Mouse (Mus musculus) spleen, adult 2 months (tissue): ENCODE measurements around the gene Ubald2. TPM values are rescaled to one million over a fixed set of nuclear protein-coding genes. Genes with fewer than 3 reads are reported as not detected.

ENCODE experiments used
- DNase-seq, 2 experiments: peaks; one replicate each; pipeline versions ENCODE4 v3.0.0 to v3.0.0-alpha.2; 2012 to 2021; ENCODE audit warnings: low spot score in 2 of 2, low read depth in 1 of 2
- H3K27ac ChIP-seq: fragments of 200-500 bp; 2 replicates; pipeline ENCODE4 v1.5.1; 2012; ENCODE audit warnings: low read length, inconsistent platforms; ENCODE audit not compliant: insufficient read depth
- H3K27me3 ChIP-seq: fragments of 200-500 bp; 2 replicates; pipeline ENCODE4 v1.6.1; 2012; ENCODE audit warnings: mild to moderate bottlenecking, moderate library complexity, low read length, inconsistent platforms; ENCODE audit not compliant: control insufficient read depth, insufficient read depth
- H3K36me3 ChIP-seq: fragments of 200-500 bp; 2 replicates; pipeline ENCODE4 v1.6.1; 2012; ENCODE audit warnings: mild to moderate bottlenecking, low read length, inconsistent platforms; ENCODE audit not compliant: control insufficient read depth, insufficient read depth
- H3K4me1 ChIP-seq: fragments of 200-500 bp; 2 replicates; pipeline ENCODE4 v1.6.1; 2011; ENCODE audit warnings: inconsistent platforms; ENCODE audit not compliant: control insufficient read depth, insufficient read depth, insufficient read length
- H3K4me3 ChIP-seq: fragments of 200-500 bp; 2 replicates; pipeline ENCODE4 v1.5.1; 2011; ENCODE audit warnings: mild to moderate bottlenecking, inconsistent platforms; ENCODE audit not compliant: insufficient read depth, insufficient read length; ENCODE audit errors: extremely low read depth
- CTCF ChIP-seq: fragments of 200-500 bp; IDR thresholded peaks from 2 replicates; pipeline ENCODE4 v1.5.1; 2011; ENCODE audit warnings: mild to moderate bottlenecking, inconsistent platforms; ENCODE audit not compliant: insufficient read depth, insufficient read length, insufficient replicate concordance; ENCODE audit errors: extremely low read depth
- POLR2A ChIP-seq: fragments of 200-500 bp; IDR thresholded peaks from 2 replicates; pipeline ENCODE4 v1.6.1; 2011; ENCODE audit warnings: low read depth, low read length, inconsistent platforms
- WGBS: fragments of 180-500 bp; shearing (Covaris S2); methylation state at CpG from one replicate; pipeline ENCODE4 v1.1.7; 2018; 5-methylcytosine and 5-hydroxymethylcytosine counted together
- polyA plus RNA-seq: library from polyadenylated mRNA; depleted of rRNA; stranded (reverse); fragments of >200 nt; gene quantifications from 2 replicates; pipeline ENCODE4 v1.2.3, GENCODE M21; 2012; rRNA removed

Ubald2 gene
- polyA plus RNA-seq, 1 experiment, result 152 TPM

GRCm38 (mm10) chr11:116477160-116477759, 43.4 kb downstream of the Ubald2 start:
- H3K4me1 ChIP-seq, result no peaks in the 10 kb centered on the region
- H3K27ac ChIP-seq, result no peak overlapping the region
- no peak overlapping the region for H3K4me3 ChIP-seq
- WGBS, result 94% methylated on average over 15 of the region's 15 CpGs
- H3K27me3 ChIP-seq, result no peaks in the 10 kb centered on the region
- H3K36me3 ChIP-seq, result peaks cover 55% of the 10 kb centered on the region
- TF ChIP-seq POLR2A, result no peak
- no peak for TF ChIP-seq CTCF
- no peak for DNase-seq

DNA sequence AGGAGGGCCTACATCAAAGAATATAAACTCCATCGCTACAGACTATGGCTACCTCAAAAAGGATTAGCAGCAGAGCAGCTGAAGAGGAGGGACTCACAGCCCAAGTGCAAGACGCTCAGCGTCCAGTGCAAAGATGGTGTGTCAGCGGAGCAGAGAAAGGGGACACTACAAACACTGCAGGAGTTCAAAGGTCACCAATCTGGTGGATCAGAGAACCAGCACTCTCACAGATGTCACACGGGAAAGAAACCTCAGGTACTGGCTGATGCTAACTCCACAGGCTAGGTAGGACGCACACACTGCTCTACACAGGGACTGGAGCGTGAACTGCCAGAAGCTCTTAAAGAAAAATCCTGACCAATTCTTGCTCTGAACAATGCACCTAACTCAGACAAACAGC, 45.1 kb downstream of the Ubald2 start:
- no peaks in the 10 kb centered on the region for H3K27me3 ChIP-seq
- WGBS, result 96% methylated on average over 7 of the region's 7 CpGs
- peaks cover 53% of the 10 kb centered on the region for H3K36me3 ChIP-seq
- no peak for DNase-seq
- TF ChIP-seq POLR2A (no peak), CTCF (no peak)
- no peak overlapping the region for H3K4me3 ChIP-seq
- no peaks in the 10 kb centered on the region for H3K4me1 ChIP-seq
- H3K27ac ChIP-seq, result no peak overlapping the region

DNA sequence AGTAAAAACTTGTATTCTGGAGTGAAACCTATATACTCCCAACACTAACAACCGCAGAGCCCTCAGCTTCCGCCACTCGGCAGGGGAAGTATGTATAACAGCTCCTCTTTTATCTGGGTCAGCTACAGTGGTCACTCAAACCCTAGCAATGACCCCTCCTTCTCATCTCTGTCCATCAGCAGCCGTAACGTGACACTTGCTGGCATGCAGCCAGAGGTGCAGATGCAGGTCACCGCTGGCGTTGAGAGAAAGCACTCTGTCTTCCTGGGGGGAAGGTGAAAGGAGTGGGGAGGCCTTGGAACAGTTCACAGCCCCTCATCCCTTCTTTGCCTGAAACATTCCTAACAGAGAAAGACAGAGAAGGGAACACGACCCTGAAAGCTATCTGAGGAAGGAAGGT, 45.9 kb downstream of the Ubald2 start:
- Histone ChIP-seq H3K36me3 (peaks cover 58% of the 10 kb centered on the region), H3K27ac (no peak overlapping the region), H3K4me1 (no peaks in the 10 kb centered on the region), H3K27me3 (no peaks in the 10 kb centered on the region), H3K4me3 (no peak overlapping the region)
- DNase-seq, result no peak
- 86% methylated on average over 8 of the region's 8 CpGs for WGBS
- TF ChIP-seq POLR2A (no peak), CTCF (no peak)

- no peaks in the 10 kb centered on the region for H3K27me3 ChIP-seq
- WGBS, result 95% methylated on average over 8 of the region's 8 CpGs
- no peak for DNase-seq
- no peak for TF ChIP-seq POLR2A
- no peak for TF ChIP-seq CTCF
- H3K36me3 ChIP-seq, result peaks cover 54% of the 10 kb centered on the region
- H3K27ac ChIP-seq, result no peak overlapping the region
- H3K4me1 ChIP-seq, result no peaks in the 10 kb centered on the region
- H3K4me3 ChIP-seq, result no peak overlapping the region
These were observed 47.1 kb downstream of the Ubald2 start for GRCm38 (mm10) chr11:116480975-116481374.

GRCm38 (mm10) chr11:116481776-116482175, 47.9 kb downstream of the Ubald2 start:
- no peak for DNase-seq
- Histone ChIP-seq H3K4me3 (no peak overlapping the region), H3K4me1 (no peaks in the 10 kb centered on the region), H3K27me3 (no peaks in the 10 kb centered on the region), H3K36me3 (peaks cover 50% of the 10 kb centered on the region), H3K27ac (no peak overlapping the region)
- TF ChIP-seq CTCF (no peak), POLR2A (no peak)
- 95% methylated on average over 7 of the region's 7 CpGs for WGBS

DNA sequence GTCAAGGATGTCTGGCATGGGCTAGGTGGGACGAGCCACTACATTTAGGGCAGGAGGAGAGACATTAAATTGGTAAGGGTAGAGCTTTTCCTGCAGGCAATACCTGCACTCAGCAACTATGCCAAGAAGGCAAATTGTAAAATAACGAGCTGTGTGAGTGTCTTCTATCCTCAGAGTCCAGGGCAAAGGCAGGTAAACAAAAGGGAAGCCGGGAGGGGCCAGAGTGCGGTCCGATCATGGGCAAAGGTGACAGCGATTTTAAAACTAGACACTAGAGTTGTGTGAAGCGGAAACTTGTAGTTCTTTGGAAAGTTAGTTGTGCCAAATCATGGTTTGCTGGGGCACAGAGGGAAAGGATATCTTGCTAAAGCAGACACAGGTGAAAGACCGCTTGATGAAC, 50.4 kb downstream of the Ubald2 start:
- Histone ChIP-seq H3K27me3 (no peaks in the 10 kb centered on the region), H3K27ac (no peak overlapping the region), H3K4me3 (no peak overlapping the region), H3K4me1 (peaks cover under 1% of the 10 kb centered on the region; the same call in 1 of the 2 replicates), H3K36me3 (peaks cover 33% of the 10 kb centered on the region)
- TF ChIP-seq CTCF (no peak), POLR2A (no peak)
- no peak for DNase-seq
- 96% methylated on average over 8 of the region's 8 CpGs for WGBS

GRCm38 (mm10) chr11:116488207-116488606, 54.3 kb downstream of the Ubald2 start:
- no peak overlapping the region for H3K4me3 ChIP-seq

More at GRCm38 (mm10) chr11:116488207-116488606, 54.3 kb downstream of the Ubald2 start:
- no peak for DNase-seq
- peaks cover 18% of the 10 kb centered on the region for H3K36me3 ChIP-seq
- TF ChIP-seq POLR2A (no peak), CTCF (no peak)
- H3K4me1 ChIP-seq, result peaks cover 3% of the 10 kb centered on the region; the same call in 1 of the 2 replicates
- H3K27ac ChIP-seq, result no peak overlapping the region
- no peaks in the 10 kb centered on the region for H3K27me3 ChIP-seq

Other genes starting within 250 kb of the Ubald2 start
- 18.3 and 24.0 TPM in 2 replicates for gene Ten1, start 235.2 kb upstream of the Ubald2 start, polyA plus RNA-seq
- 12.9 TPM in 2 replicates for gene Acox1, start 235.0 kb upstream of the Ubald2 start, polyA plus RNA-seq
- gene Evpl, start 196.0 kb upstream of the Ubald2 start, polyA plus RNA-seq, result 0.07 and 0.18 TPM in 2 replicates
- 25.4 and 27.0 TPM in 2 replicates for gene Srp68, start 159.9 kb upstream of the Ubald2 start, polyA plus RNA-seq
- 0.08 TPM in 1 of 2 replicates, not detected in the other for gene Galr2, start 153.2 kb upstream of the Ubald2 start, polyA plus RNA-seq
- 20.2 and 21.8 TPM in 2 replicates for gene Exoc7, start 126.9 kb upstream of the Ubald2 start, polyA plus RNA-seq
- gene Foxj1, start 98.7 kb upstream of the Ubald2 start, polyA plus RNA-seq, result 0.47 and 0.59 TPM in 2 replicates
- gene Rnf157, start 21.1 kb upstream of the Ubald2 start, polyA plus RNA-seq, result 10.7 and 16.2 TPM in 2 replicates
- gene Qrich2, start 32.1 kb downstream of the Ubald2 start, polyA plus RNA-seq, result 0.07 and 0.14 TPM in 2 replicates
- 62.1 and 95.5 TPM in 2 replicates for gene Prpsap1, start 60.1 kb downstream of the Ubald2 start, polyA plus RNA-seq
- 15.5 and 21.4 TPM in 2 replicates for gene Sphk1, start 96.8 kb downstream of the Ubald2 start, polyA plus RNA-seq
- 42.3 and 77.3 TPM in 2 replicates for gene Ube2o, start 147.4 kb downstream of the Ubald2 start, polyA plus RNA-seq
- gene Aanat, start 152.3 kb downstream of the Ubald2 start, polyA plus RNA-seq, result not detected in 2 replicates
- 84.5 and 91.2 TPM in 2 replicates for gene Rhbdf2, start 192.9 kb downstream of the Ubald2 start, polyA plus RNA-seq
- gene Prcd, start 219.4 kb downstream of the Ubald2 start, polyA plus RNA-seq, result 0.35 and 0.72 TPM in 2 replicates
- 10.0 and 14.2 TPM in 2 replicates for gene Cygb, start 220.2 kb downstream of the Ubald2 start, polyA plus RNA-seq